Mouse (Mus musculus): ENCODE measurements around the gene Abca5. TPM values are rescaled to one million over a fixed set of nuclear protein-coding genes. Genes with fewer than 3 reads are reported as not detected.
"Not testable (repeated sequence)": the region's sequence is repeated elsewhere in the genome, so short reads cannot be mapped to it uniquely, and the experiment has no call there.

Abca5 gene
- polyA plus RNA-seq, 1 experiment from 2014 or later: 7.9 TPM

- Histone ChIP-seq H3K36me3 (no peaks in the 10 kb centered on the region), H3K9me3 (no peaks in the 10 kb centered on the region), H3K27ac (no peak overlapping the region), H3K9ac (no peak overlapping the region), H3K4me1 (no peaks in the 10 kb centered on the region), H3K27me3 (no peaks in the 10 kb centered on the region), H3K4me3 (no peak overlapping the region), H3K4me2 (no peak overlapping the region)
- ATAC-seq (ENCODE audit: insufficient number of reproducible peaks, low FRiP score, low TSS enrichment, low read depth): no peak
- 64% methylated on average over 16 of the region's 16 CpGs for WGBS
Observed at GRCm38 (mm10) chr11:110357756-110358551, 20.4 kb upstream of the Abca5 start.

- not testable (repeated sequence) for H3K9ac ChIP-seq; H3K27me3 ChIP-seq; ATAC-seq (ENCODE audit: insufficient number of reproducible peaks, low FRiP score, low TSS enrichment, low read depth); H3K4me3 ChIP-seq; H3K4me2 ChIP-seq; H3K36me3 ChIP-seq; H3K4me1 ChIP-seq; H3K9me3 ChIP-seq; H3K27ac ChIP-seq
- 87% methylated on average over 9 of the region's 9 CpGs for WGBS
Observed at GRCm38 (mm10) chr11:110355131-110355530, 17.6 kb upstream of the Abca5 start.

DNA sequence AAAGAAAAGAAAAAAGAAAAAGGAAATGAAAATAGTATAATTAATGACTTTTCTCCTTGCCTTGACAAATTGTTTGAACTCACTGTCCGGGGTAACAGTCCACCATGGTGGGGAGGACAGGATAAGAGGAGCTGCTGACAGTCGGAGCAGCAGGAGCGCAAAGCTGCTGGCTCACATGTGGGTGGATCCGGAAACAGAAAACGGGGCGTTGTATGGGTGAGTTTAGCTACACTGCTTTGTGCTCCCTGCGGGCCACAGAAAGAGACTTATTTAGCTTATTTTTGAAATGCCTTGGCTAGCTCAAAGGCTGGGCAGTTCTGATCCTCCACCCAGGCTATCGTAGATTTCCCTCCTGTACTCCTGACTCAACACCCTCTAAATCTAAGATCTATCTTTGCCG, 16.7 kb upstream of the Abca5 start:
- no peak for ATAC-seq (ENCODE audit: insufficient number of reproducible peaks, low FRiP score, low TSS enrichment, low read depth)
- H3K4me2 ChIP-seq: no peak overlapping the region
- no peaks in the 10 kb centered on the region for H3K4me1 ChIP-seq
- no peak overlapping the region for H3K4me3 ChIP-seq
- WGBS: 80% methylated on average over 9 of the region's 9 CpGs
- no peaks in the 10 kb centered on the region for H3K9me3 ChIP-seq
- H3K27me3 ChIP-seq: no peaks in the 10 kb centered on the region
- no peak overlapping the region for H3K9ac ChIP-seq
- H3K36me3 ChIP-seq: no peaks in the 10 kb centered on the region
- H3K27ac ChIP-seq: no peak overlapping the region

DNA sequence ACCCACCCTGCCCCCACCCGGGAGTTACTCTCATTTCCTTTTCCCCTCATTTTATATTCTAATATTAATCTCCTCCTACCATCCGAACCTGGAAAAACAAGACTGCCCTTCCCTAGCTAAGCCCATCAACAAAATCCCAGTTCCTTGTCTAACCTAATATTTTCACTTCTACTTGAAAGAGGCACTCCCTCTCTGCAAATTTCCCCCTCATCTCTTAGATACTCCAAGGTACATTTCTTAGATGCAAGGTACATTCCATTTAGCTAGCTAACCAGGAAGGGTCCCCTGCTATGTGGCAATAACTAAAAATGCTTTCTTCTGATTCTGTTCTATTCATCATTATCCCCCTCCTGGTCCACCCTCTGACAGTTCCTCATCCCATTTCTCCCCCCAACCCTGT, 10.7 kb upstream of the Abca5 start:
- 84% methylated on average over 2 of the region's 2 CpGs for WGBS
- H3K9me3 ChIP-seq: no peaks in the 10 kb centered on the region
- no peaks in the 10 kb centered on the region for H3K4me1 ChIP-seq
- H3K9ac ChIP-seq: no peak overlapping the region
- no peak overlapping the region for H3K4me2 ChIP-seq
- no peak overlapping the region for H3K4me3 ChIP-seq
- ATAC-seq (ENCODE audit: insufficient number of reproducible peaks, low FRiP score, low TSS enrichment, low read depth): no peak
- H3K27me3 ChIP-seq: no peaks in the 10 kb centered on the region
- H3K36me3 ChIP-seq: no peaks in the 10 kb centered on the region
- H3K27ac ChIP-seq: no peak overlapping the region

- H3K36me3 ChIP-seq: no peaks in the 10 kb centered on the region
- ATAC-seq (ENCODE audit: insufficient number of reproducible peaks, low FRiP score, low TSS enrichment, low read depth): no peak
- H3K4me1 ChIP-seq: no peaks in the 10 kb centered on the region
- H3K27me3 ChIP-seq: no peaks in the 10 kb centered on the region
- no peak overlapping the region for H3K9ac ChIP-seq
- H3K4me3 ChIP-seq: no peak overlapping the region
- 51% methylated on average over 6 of the region's 6 CpGs for WGBS
- no peak overlapping the region for H3K4me2 ChIP-seq
- H3K9me3 ChIP-seq: no peaks in the 10 kb centered on the region
- H3K27ac ChIP-seq: no peak overlapping the region
Observed at GRCm38 (mm10) chr11:110347768-110348167, 10.3 kb upstream of the Abca5 start.

GRCm38 (mm10) chr11:110336814-110337288, 665 bp downstream of the Abca5 start:
- Histone ChIP-seq H3K27me3 (peaks cover 4% of the 10 kb centered on the region; the same call in 1 of the 2 replicates), H3K4me3 (peak overlapping the region; percentile 64), H3K4me2 (peak overlapping the region; percentile 81), H3K9me3 (no peaks in the 10 kb centered on the region), H3K9ac (peak overlapping the region; percentile 63), H3K27ac (no peak overlapping the region), H3K4me1 (peaks cover 6% of the 10 kb centered on the region), H3K36me3 (no peaks in the 10 kb centered on the region)
- peak; percentile 40; the same call in 1 of the 2 replicates for ATAC-seq (ENCODE audit: insufficient number of reproducible peaks, low FRiP score, low TSS enrichment, low read depth)
- under 1% methylated on average over 18 of the region's 18 CpGs for whole genome bisulfite sequencing

DNA sequence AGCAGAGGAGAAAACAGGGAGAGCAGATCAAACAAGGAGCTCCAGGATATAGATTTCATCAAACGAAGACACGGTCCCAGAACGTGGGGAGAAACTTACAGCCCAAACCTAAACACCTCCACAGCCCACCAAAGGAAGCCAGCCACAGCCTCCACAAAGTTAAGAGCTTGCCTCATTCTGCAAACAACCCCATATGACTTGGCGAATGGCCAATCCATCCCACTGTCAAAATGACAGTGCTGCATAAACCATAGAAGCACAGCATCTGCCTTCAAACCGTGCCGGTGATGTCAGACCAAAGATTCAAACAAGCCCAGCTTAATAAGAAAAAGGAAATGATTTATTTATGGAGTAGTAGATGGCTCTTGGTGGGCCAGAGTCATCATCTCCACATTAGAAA, 7.4 kb downstream of the Abca5 start:
- Histone ChIP-seq H3K27ac (no peak overlapping the region), H3K4me3 (no peak overlapping the region), H3K4me1 (peaks cover 11% of the 10 kb centered on the region), H3K27me3 (0 out of 2 replicates have a peak, but pooled peaks cover 3% of the 10 kb centered on the region), H3K4me2 (no peak overlapping the region), H3K9ac (no peak overlapping the region), H3K9me3 (no peaks in the 10 kb centered on the region), H3K36me3 (no peaks in the 10 kb centered on the region)
- ATAC-seq (ENCODE audit: insufficient number of reproducible peaks, low FRiP score, low TSS enrichment, low read depth): no peak
- WGBS: 60% methylated on average over 6 of the region's 6 CpGs

DNA sequence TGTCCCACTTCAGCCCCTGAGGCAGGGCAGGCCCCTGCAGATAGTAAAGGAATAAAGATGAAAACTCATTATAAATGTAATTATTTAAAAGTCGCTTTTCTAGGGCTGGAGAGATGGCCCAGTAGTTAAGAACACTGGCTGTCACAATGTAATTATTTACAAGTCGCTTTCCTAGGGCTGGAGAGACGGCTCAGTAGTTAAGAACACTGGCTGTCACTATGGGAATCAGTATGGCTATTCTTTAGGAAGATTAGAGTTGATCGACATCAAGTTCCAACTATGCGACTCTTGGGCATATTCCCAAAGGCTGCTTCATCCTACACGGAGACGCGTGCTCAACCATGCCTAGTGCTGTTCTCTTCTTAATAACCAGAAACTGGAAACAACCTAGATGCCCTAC, 15.2 kb downstream of the Abca5 start:
- Histone ChIP-seq H3K36me3 (0 out of 2 replicates have a peak, but pooled peaks cover 1% of the 10 kb centered on the region), H3K4me1 (no peaks in the 10 kb centered on the region), H3K4me2 (no peak overlapping the region), H3K9me3 (no peaks in the 10 kb centered on the region), H3K27me3 (no peaks in the 10 kb centered on the region), H3K4me3 (no peak overlapping the region), H3K9ac (no peak overlapping the region), H3K27ac (no peak overlapping the region)
- WGBS: 90% methylated on average over 8 of the region's 8 CpGs
- no peak for ATAC-seq (ENCODE audit: insufficient number of reproducible peaks, low FRiP score, low TSS enrichment, low read depth)

DNA sequence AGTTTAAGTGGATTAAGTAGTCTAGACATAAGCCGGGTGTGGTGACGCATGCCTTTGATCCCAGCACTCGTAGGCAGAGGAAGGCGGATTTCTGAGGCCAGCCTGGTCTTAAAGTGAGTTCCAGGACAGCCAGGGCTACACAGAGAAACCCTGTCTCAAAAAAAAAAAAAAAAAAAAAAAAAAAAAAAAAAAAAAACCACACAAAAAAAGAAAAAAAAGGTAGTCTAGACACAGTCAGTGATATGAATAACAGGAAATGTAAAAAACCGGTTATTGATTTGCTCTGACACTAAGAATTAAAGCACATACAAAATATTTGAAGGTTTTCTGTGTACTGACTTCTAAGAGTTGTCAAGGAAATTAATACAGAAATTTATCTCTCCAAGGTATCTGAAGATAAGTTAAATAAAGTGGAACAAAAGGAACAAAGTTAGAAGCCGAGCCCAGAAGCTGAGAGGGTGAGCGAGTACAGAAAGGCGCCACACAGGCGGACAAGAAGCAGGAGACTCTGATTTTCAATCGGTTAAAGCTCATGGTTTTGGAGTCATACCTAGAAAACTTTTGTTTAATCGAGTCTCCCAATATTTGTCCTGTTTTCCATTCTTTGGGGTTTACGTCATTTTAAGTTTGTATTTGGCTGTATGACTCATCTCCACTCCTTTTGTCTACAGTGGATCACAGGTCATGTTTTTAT, 30.9 kb downstream of the Abca5 start:
- no peak overlapping the region for H3K27ac ChIP-seq
- no peaks in the 10 kb centered on the region for H3K4me1 ChIP-seq
- H3K9me3 ChIP-seq: no peaks in the 10 kb centered on the region
- no peaks in the 10 kb centered on the region for H3K36me3 ChIP-seq
- no peak overlapping the region for H3K4me2 ChIP-seq
- H3K9ac ChIP-seq: no peak overlapping the region
- no peak overlapping the region for H3K4me3 ChIP-seq
- H3K27me3 ChIP-seq: no peaks in the 10 kb centered on the region
- WGBS: 82% methylated on average over 12 of the region's 12 CpGs
- no peak for ATAC-seq (ENCODE audit: insufficient number of reproducible peaks, low FRiP score, low TSS enrichment, low read depth)

- Histone ChIP-seq H3K9me3 (no peaks in the 10 kb centered on the region), H3K36me3 (peaks cover 3% of the 10 kb centered on the region; the same call in 1 of the 2 replicates), H3K4me2 (no peak overlapping the region), H3K9ac (no peak overlapping the region), H3K27ac (no peak overlapping the region), H3K27me3 (no peaks in the 10 kb centered on the region), H3K4me1 (no peaks in the 10 kb centered on the region), H3K4me3 (no peak overlapping the region)
- WGBS: 42% methylated on average over 3 of the region's 3 CpGs
- no peak for ATAC-seq (ENCODE audit: insufficient number of reproducible peaks, low FRiP score, low TSS enrichment, low read depth)
Observed at GRCm38 (mm10) chr11:110303411-110303810, 34.1 kb downstream of the Abca5 start.

DNA sequence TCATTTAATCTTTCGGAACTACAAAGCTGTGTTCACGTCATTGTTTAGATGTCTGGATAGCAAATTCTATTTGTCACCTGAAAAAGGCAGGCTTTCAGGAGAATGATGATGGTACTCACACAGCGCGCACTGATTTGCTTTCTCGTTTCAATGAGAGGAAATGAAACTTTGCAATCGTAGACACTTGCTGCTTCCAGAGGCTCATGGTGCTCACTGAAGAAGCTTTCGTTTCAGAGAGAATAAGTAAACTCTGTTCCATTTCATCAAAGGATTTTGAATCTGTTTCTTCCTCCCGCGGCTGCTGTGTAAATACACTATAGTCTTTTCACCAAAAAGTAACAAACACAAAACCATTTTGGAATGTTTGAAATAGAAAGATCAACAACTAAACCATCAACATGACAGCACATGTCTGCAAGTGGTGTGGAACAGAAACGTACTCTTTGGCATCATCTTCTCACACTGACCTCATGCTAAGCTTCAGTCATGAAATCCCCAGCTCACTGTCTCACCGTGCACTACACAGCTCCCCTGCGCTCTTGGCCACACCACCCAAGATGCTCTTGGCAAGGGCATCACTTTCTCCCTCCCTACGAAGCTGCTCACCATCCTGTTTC, 39.5 kb downstream of the Abca5 start:
- ATAC-seq (ENCODE audit: insufficient number of reproducible peaks, low FRiP score, low TSS enrichment, low read depth): no peak
- no peak overlapping the region for H3K4me2 ChIP-seq
- H3K36me3 ChIP-seq: peaks cover 3% of the 10 kb centered on the region; the same call in 1 of the 2 replicates
- 86% methylated on average over 13 of the region's 13 CpGs for WGBS
- H3K9me3 ChIP-seq: no peaks in the 10 kb centered on the region
- H3K4me1 ChIP-seq: no peaks in the 10 kb centered on the region
- H3K9ac ChIP-seq: no peak overlapping the region
- H3K27me3 ChIP-seq: no peaks in the 10 kb centered on the region
- H3K27ac ChIP-seq: no peak overlapping the region
- no peak overlapping the region for H3K4me3 ChIP-seq

- Histone ChIP-seq H3K4me2 (no peak overlapping the region), H3K27me3 (no peaks in the 10 kb centered on the region), H3K9ac (no peak overlapping the region), H3K36me3 (peaks cover 6% of the 10 kb centered on the region; the same call in 1 of the 2 replicates), H3K9me3 (no peaks in the 10 kb centered on the region), H3K27ac (no peak overlapping the region), H3K4me1 (no peaks in the 10 kb centered on the region), H3K4me3 (no peak overlapping the region)
- WGBS: 71% methylated on average over 2 of the region's 2 CpGs
- no peak for ATAC-seq (ENCODE audit: insufficient number of reproducible peaks, low FRiP score, low TSS enrichment, low read depth)
Observed at GRCm38 (mm10) chr11:110290586-110290985, 46.9 kb downstream of the Abca5 start.

Measured in limb, embryonic 15.5 days (tissue).